Mouse (Mus musculus): Measurements from ENCODE around the gene Syt14.

Syt14 gene

GRCm38 (mm10) chr1:192993491-192993890 lies 42.1 kb downstream of the Syt14 start:
- no peak for ATAC-seq (ENCODE audit: low TSS enrichment)

- ATAC-seq (ENCODE audit: low TSS enrichment) = no peak
These were observed 48.4 kb downstream of the Syt14 start for GRCm38 (mm10) chr1:192987203-192987602.

- ATAC-seq (ENCODE audit: low TSS enrichment) = no peak
These were observed 49.1 kb downstream of the Syt14 start for GRCm38 (mm10) chr1:192986481-192986880.

- no peak for ATAC-seq (ENCODE audit: low TSS enrichment)
These were observed 51.2 kb downstream of the Syt14 start for GRCm38 (mm10) chr1:192984333-192984732.

- no peak for ATAC-seq (ENCODE audit: low TSS enrichment)
These were observed 53.9 kb downstream of the Syt14 start for GRCm38 (mm10) chr1:192981658-192982057.

- no peak for ATAC-seq (ENCODE audit: low TSS enrichment)
These were observed 54.5 kb downstream of the Syt14 start for GRCm38 (mm10) chr1:192981120-192981519.

- no peak for ATAC-seq (ENCODE audit: low TSS enrichment)
These were observed 73.3 kb downstream of the Syt14 start for GRCm38 (mm10) chr1:192962323-192962722.

- ATAC-seq (ENCODE audit: low TSS enrichment) = no peak
These were observed 87.8 kb downstream of the Syt14 start for GRCm38 (mm10) chr1:192947839-192948173.

- no peak for ATAC-seq (ENCODE audit: low TSS enrichment)
These were observed 88.3 kb downstream of the Syt14 start for GRCm38 (mm10) chr1:192947170-192947838.

GRCm38 (mm10) chr1:192939033-192939432 lies 96.5 kb downstream of the Syt14 start:
- no peak for ATAC-seq (ENCODE audit: low TSS enrichment)

- ATAC-seq (ENCODE audit: low TSS enrichment) = peak; percentile 44
These were observed 97.6 kb downstream of the Syt14 start for GRCm38 (mm10) chr1:192937956-192938355.

- peak; percentile 52; the same call in 1 of the 2 replicates for ATAC-seq (ENCODE audit: low TSS enrichment)
These were observed 103.8 kb downstream of the Syt14 start for GRCm38 (mm10) chr1:192931797-192932196.

GRCm38 (mm10) chr1:192912101-192912728 lies 123.4 kb downstream of the Syt14 start:
- no peak for ATAC-seq (ENCODE audit: low TSS enrichment)

- ATAC-seq (ENCODE audit: low TSS enrichment) = no peak
These were observed 134.1 kb downstream of the Syt14 start for GRCm38 (mm10) chr1:192901516-192901915.

- ATAC-seq (ENCODE audit: low TSS enrichment) = no peak
These were observed 134.7 kb downstream of the Syt14 start for GRCm38 (mm10) chr1:192900913-192901312.

- no peak for ATAC-seq (ENCODE audit: low TSS enrichment)
These were observed 136.8 kb downstream of the Syt14 start for GRCm38 (mm10) chr1:192898742-192899141.

- no peak for ATAC-seq (ENCODE audit: low TSS enrichment)
These were observed 138.4 kb downstream of the Syt14 start for GRCm38 (mm10) chr1:192897218-192897617.

- ATAC-seq (ENCODE audit: low TSS enrichment) = no peak
These were observed 139.5 kb downstream of the Syt14 start for GRCm38 (mm10) chr1:192896076-192896475.

- no peak for ATAC-seq (ENCODE audit: low TSS enrichment)
These were observed 144.9 kb downstream of the Syt14 start for GRCm38 (mm10) chr1:192890716-192891115.

GRCm38 (mm10) chr1:192882617-192883295 lies 152.8 kb downstream of the Syt14 start:
- no peak for ATAC-seq (ENCODE audit: low TSS enrichment)

GRCm38 (mm10) chr1:192880130-192880529 lies 155.4 kb downstream of the Syt14 start:
- ATAC-seq (ENCODE audit: low TSS enrichment) = peak; percentile 47; the same call in 1 of the 2 replicates

- no peak for ATAC-seq (ENCODE audit: low TSS enrichment)
These were observed 156.4 kb downstream of the Syt14 start for GRCm38 (mm10) chr1:192879086-192879580.

GRCm38 (mm10) chr1:192872841-192873240 lies 162.7 kb downstream of the Syt14 start:
- no peak for ATAC-seq (ENCODE audit: low TSS enrichment)

Data from frontal cortex, adult (tissue).